Mouse (Mus musculus) embryonic fibroblast, embryonic 13.5 days (primary cell): ENCODE measurements around the gene Lrp11.

Source experiments
- CTCF ChIP-seq: IDR thresholded peaks from 2 replicates; pipeline ENCODE4 v1.5.1; 2011; ENCODE audit warnings: mild to moderate bottlenecking, control low read depth, low read length, moderate library complexity, borderline replicate concordance; ENCODE audit not compliant: insufficient read depth
- POLR2A ChIP-seq: IDR thresholded peaks from 2 replicates; pipeline ENCODE4 v1.6.1; 2011; ENCODE audit warnings: low read depth, mild to moderate bottlenecking, control low read depth, low read length, moderate library complexity

DNA sequence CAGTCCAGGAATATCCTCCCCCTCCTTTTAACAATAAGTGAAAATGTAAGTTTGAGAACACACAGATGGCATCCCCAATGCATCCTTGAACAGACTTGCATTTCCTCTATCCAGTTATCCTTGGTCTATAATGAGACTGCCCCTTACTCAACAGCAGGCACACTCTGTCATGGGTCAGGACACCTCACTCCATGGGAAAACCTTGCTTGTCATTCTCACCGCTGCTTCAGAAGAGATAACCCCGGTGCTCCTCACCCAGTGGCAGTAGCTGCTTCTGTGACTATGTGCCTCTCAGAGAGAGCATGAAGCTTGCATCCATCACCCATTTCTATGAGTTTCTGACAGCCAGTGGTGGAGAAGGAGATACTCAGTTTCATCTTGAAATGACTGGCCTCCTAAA is 16.8 kb downstream of the Lrp11 start:
- TF ChIP-seq CTCF, result no peak
- no peak for TF ChIP-seq POLR2A
